ENCODE assay signal across 11 mouse cellular contexts in genomic region chr12:44953121-44953520, GRCm38 (mm10).
DNase-seq lines count a peak whose midpoint lies in the region.
"Had no signal": no experiment of that assay in that cellular context is flagged by ENCODE, and none has a peak within 500 bp of the region (broad histone marks: within the 10 kb centered on the region; RNA-seq: fewer than 3 reads in every experiment).

No protein-coding gene starts in this region.

- peak; percentile 7 to 42 for DNase-seq in adrenal gland, postnatal 36 days
- DNase-seq in adrenal gland, adult 8-10 months: no peak
- peak; percentile 31 for DNase-seq in kidney, adult 9 months
- no peak for DNase-seq in kidney, postnatal 14 days
- DNase-seq in fibroblast of lung, adult 2 months (ENCODE audit: low read depth): peak; percentile 2
- DNase-seq in frontal cortex, postnatal 14 days (ENCODE audit: low spot score in 2 of 2): no peak
- DNase-seq: cerebellum, adult 8-10 months; cerebellum, postnatal 25 days; gastrocnemius, adult 2 months; heart, adult 11 months; heart, postnatal 36 days had no signal

Comparison
In these comparisons a context has a peak if more than half of its experiments do, and no peak if none do; other contexts are left out.
1. DNase-seq: peak in adrenal gland, postnatal 36 days (2 of 2), kidney, adult 9 months (single experiment) and fibroblast of lung, adult 2 months (single experiment); none in adrenal gland, adult 8-10 months (single experiment), kidney, postnatal 14 days (single experiment) and frontal cortex, postnatal 14 days (0 of 2).